7 mouse cellular contexts compared by ENCODE assay signal in genomic region chr4:148681429-148681828, GRCm38 (mm10). TPM values are rescaled to one million over a fixed set of nuclear protein-coding genes. Genes with fewer than 3 reads are reported as not detected.
DNase-seq lines count a peak whose midpoint lies in the region; ATAC-seq and TF ChIP-seq lines count a peak whose summit lies in the region.

No protein-coding gene starts in this region.

- WGBS in spleen, adult 2 months: 26% methylated on average over 8 of the region's 8 CpGs

- no peaks in the 10 kb centered on the region for H3K27me3 ChIP-seq in spleen, adult 2 months (ENCODE audit: control insufficient read depth, insufficient read depth, low read length)

- H3K4me3 ChIP-seq in spleen, adult 2 months (ENCODE audit: extremely low read depth, insufficient read depth, insufficient read length): no peak overlapping the region

- TF ChIP-seq CTCF in spleen, adult 2 months (IDR thresholded peaks at IDR 0.05; ENCODE audit: extremely low read depth, insufficient read depth, insufficient read length, insufficient replicate concordance): peak; percentile 72; the same call in 1 of the 2 replicates

- peak; percentile 46 for ATAC-seq in granulocyte monocyte progenitor cell, adult 5-6 weeks (replicated peaks; ENCODE audit: poor library complexity, severe bottlenecking)

- no peaks in the 10 kb centered on the region for H3K36me3 ChIP-seq in spleen, adult 2 months (ENCODE audit: control insufficient read depth, insufficient read depth, low read length)

- H3K4me1 ChIP-seq in spleen, adult 2 months (ENCODE audit: control insufficient read depth, insufficient read depth, insufficient read length): peaks cover 7% of the 10 kb centered on the region; the same call in 1 of the 2 replicates

- no peak for TF ChIP-seq POLR2A in spleen, adult 2 months (IDR thresholded peaks at IDR 0.05; ENCODE audit: low read depth, low read length)

- DNase-seq in 3T3-L1 (ENCODE audit: low read depth, low spot score) (peak; percentile 52), 416B (ENCODE audit: low read depth) (peak; percentile 26)
- peak; percentile 31 for DNase-seq in c-Kit-negative CD71-positive TER-119-positive erythroid progenitor cells, embryonic 14.5 days (ENCODE audit: low read depth, low spot score)
- DNase-seq in kidney, postnatal 4 days: peak; percentile 83 to 84
- peak; percentile 76 for DNase-seq in lung, postnatal 36 days
- DNase-seq in spleen, adult 2 months (ENCODE audit: low read depth in 1 of 2, low spot score in 2 of 2): peak in 1 of 2 experiments; percentile 45

- H3K27ac ChIP-seq in spleen, adult 2 months (ENCODE audit: insufficient read depth, low read length): no peak overlapping the region

RNA-seq across cellular contexts. Expression of gene Gm572, which starts 38.3 kb away (rescaled TPM):
- total RNA-seq in granulocyte monocyte progenitor cell, adult 5-6 weeks (2014; fragmentation: Nextera tagmentation): not detected in 2 replicates
- not detected in 2 replicates for total RNA-seq in granulocyte monocyte progenitor cell, adult 5-6 weeks (2017)
- 0.07 TPM in 1 of 2 replicates, not detected in the other for polyA plus RNA-seq in spleen, adult 2 months (2012; rRNA removed)

RNA-seq across cellular contexts. Expression of gene Tardbp, which starts 54.6 kb away (rescaled TPM):
- total RNA-seq in granulocyte monocyte progenitor cell, adult 5-6 weeks (2014; fragmentation: Nextera tagmentation): 411 and 464 TPM in 2 replicates
- 541 and 579 TPM in 2 replicates for total RNA-seq in granulocyte monocyte progenitor cell, adult 5-6 weeks (2017)
- polyA plus RNA-seq in spleen, adult 2 months (2012; rRNA removed): 49.8 and 57.0 TPM in 2 replicates
